Mouse (Mus musculus) thymus, adult 2 months (tissue): ENCODE measurements at regions not wholly inside any gene's neighbourhood (a gene's known extent, or its start where the extent isn't known, plus 50 kb on each side); places are given as distances from the start of the nearest gene placed in this dataset.

Source experiments
- CTCF ChIP-seq: fragments of 200-500 bp; IDR thresholded peaks from 2 replicates; pipeline ENCODE4 v1.5.1; 2012; ENCODE audit warnings: mild to moderate bottlenecking, control low read depth, low read length, moderate library complexity, borderline replicate concordance; ENCODE audit not compliant: control insufficient read depth, poor library complexity, insufficient read depth; ENCODE audit errors: extremely low read depth
- POLR2A ChIP-seq: fragments of 200-500 bp; IDR thresholded peaks from 2 replicates; pipeline ENCODE4 v1.6.1; 2012; ENCODE audit warnings: mild to moderate bottlenecking, low read length, control low read depth, moderate library complexity; ENCODE audit not compliant: control insufficient read depth, poor library complexity, insufficient read depth; ENCODE audit errors: extremely low read depth

DNA sequence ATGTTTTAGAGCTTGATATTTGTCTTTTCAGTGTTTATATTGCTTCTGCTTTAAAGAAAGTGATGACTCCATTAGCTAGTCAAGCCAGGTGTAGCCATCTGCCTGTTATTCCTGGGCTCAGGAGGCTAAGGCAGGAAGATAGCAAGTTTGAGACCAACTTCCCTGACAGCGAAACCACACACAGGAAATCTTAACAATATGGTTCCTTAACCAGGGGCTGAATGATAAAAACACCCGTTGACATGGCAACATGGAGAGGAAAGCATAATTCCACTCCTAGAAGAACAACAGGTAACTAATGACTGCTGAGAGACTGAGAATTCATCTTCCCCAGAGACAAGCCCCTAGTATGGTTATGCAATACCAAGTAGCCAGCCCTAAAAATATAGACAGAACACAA lies 553.6 kb upstream of the Acvr2a start:
- TF ChIP-seq POLR2A = no peak
- TF ChIP-seq CTCF = no peak
